Mouse (Mus musculus): ENCODE data around the gene E130308A19Rik. TPM values are rescaled to one million over a fixed set of nuclear protein-coding genes. Genes with fewer than 3 reads are reported as not detected.
A peak's percentile ranks its signal among the peaks of the same experiment; 100 is the strongest.

E130308A19Rik gene
- polyA plus RNA-seq, 1 experiment from 2014 or later, result 16.4 TPM

DNA sequence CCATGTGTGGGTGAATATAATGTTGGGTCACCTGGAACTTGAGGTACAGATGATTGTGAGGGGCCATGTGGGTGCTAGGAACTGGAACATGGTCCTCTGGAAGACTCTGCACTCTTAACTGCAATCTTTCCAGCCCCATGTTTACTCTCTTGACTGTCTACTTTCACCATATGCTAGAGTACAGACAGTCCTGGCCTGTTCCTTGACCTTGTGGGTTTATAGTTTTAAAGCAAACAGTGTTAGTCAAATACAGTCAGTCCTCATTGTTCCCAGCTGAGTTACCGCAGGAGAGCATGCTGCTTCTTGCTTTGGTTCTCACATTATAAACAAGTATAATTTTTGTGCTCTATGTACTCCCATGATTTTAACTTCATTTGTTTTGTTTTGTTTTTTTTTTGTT is 36.2 kb downstream of the E130308A19Rik start:
- Histone ChIP-seq H3K9ac (replicated peaks; ENCODE audit: low read depth) (no peak overlapping the region), H3K4me3 (ENCODE audit: low read depth, low read length) (no peak overlapping the region), H3K27me3 (replicated peaks; ENCODE audit: insufficient read depth, low read length) (no peaks in the 10 kb centered on the region), H3K36me3 (ENCODE audit: insufficient read depth, low read length) (no peaks in the 10 kb centered on the region), H3K4me1 (ENCODE audit: insufficient read depth, low read depth, low read length) (no peaks in the 10 kb centered on the region), H3K4me2 (replicated peaks; ENCODE audit: low read depth, low read length) (no peak overlapping the region), H3K9me3 (ENCODE audit: low read length) (no peaks in the 10 kb centered on the region; the same call in 1 of the 2 replicates), H3K27ac (ENCODE audit: low read length) (no peak overlapping the region)
- DNase-seq (ENCODE audit: low spot score) (peak; percentile 37), ATAC-seq (peak; percentile 38; the same call in 1 of the 2 replicates)
- no peak for TF ChIP-seq CTCF (IDR thresholded peaks at IDR 0.05)
- peak; percentile 43; the same call in 1 of the 2 replicates for TF ChIP-seq EP300 (IDR thresholded peaks at IDR 0.05)
- 69% methylated on average over 1 of the region's 1 CpGs for WGBS

DNA sequence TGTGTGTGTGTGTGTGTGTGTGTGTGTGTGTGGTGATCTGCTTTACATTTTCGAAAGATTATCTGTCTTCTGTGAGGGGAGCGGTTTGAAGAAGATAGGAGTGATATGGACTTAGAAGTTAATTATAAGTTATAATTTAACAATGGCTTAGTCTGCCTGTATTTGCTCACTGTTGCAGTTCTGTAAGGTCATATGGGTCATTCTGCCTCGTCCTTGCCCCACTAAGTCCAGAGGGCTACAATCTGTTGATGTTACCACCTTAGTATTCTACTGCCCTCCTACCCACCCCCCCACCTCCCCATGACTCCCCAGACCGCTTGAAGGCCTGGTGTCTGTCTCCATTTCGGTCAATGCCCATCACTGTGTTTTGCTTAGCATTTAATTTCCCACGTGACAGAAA is 37.4 kb downstream of the E130308A19Rik start:
- ATAC-seq, result no peak
- TF ChIP-seq CTCF (IDR thresholded peaks at IDR 0.05), result no peak
- TF ChIP-seq EP300 (IDR thresholded peaks at IDR 0.05), result no peak
- 85% methylated on average over 6 of the region's 6 CpGs for WGBS

DNA sequence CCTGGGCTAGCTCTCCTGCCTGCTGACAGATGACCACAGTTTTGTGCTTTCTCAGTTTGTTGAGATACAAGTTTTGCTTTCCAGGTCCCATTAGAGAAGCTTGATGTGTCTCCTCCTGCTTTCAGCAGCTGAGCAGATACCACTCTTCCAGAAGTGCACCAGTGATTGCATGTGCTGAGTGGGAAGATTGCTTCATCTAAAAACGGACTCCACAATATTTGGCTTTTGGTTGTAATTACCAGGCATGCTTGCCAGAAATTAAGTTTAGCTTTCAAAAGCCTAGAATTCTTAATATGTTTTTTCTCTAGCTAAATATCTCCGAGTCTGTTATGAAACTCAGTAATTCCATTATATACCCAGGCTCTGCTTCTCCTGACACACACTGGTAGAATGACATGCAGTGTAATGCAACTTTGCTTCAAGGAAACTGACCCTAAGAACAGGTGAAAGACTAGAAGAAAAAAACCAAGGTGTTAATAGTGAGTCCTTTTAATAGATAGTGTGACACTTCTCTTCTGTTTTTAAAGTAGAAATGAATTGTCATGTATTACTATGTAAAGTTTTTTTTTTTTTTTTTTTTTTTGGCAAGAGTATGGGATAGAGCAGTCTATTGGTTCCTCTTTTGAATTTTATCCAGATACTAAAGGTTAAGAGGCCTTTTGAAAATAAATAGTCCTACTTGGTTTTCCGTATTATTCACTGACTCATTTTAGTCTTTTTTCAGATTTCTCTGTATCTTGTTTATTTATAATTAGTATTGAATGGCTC is 40.7 kb downstream of the E130308A19Rik start:
- ATAC-seq (peak; percentile 57), DNase-seq (ENCODE audit: low spot score) (peak; percentile 81)
- no peaks in the 10 kb centered on the region for H3K4me1 ChIP-seq (ENCODE audit: insufficient read depth, low read depth, low read length)
- no peaks in the 10 kb centered on the region for H3K27me3 ChIP-seq (replicated peaks; ENCODE audit: insufficient read depth, low read length)
- H3K27ac ChIP-seq (ENCODE audit: low read length), result no peak overlapping the region
- no peak overlapping the region for H3K4me2 ChIP-seq (replicated peaks; ENCODE audit: low read depth, low read length)
- TF ChIP-seq CTCF (IDR thresholded peaks at IDR 0.05) (no peak), EP300 (IDR thresholded peaks at IDR 0.05) (no peak)
- WGBS, result 39% methylated on average over 3 of the region's 3 CpGs
- no peak overlapping the region for H3K4me3 ChIP-seq (ENCODE audit: low read depth, low read length)
- no peaks in the 10 kb centered on the region for H3K36me3 ChIP-seq (ENCODE audit: insufficient read depth, low read length)
- H3K9ac ChIP-seq (replicated peaks; ENCODE audit: low read depth), result no peak overlapping the region
- no peaks in the 10 kb centered on the region; the same call in 1 of the 2 replicates for H3K9me3 ChIP-seq (ENCODE audit: low read length)

More for the DNA sequence above, 37.4 kb downstream of the E130308A19Rik start:
- no peaks in the 10 kb centered on the region; the same call in 1 of the 2 replicates for H3K9me3 ChIP-seq (ENCODE audit: low read length)
- no peaks in the 10 kb centered on the region for H3K36me3 ChIP-seq (ENCODE audit: insufficient read depth, low read length)
- H3K27ac ChIP-seq (ENCODE audit: low read length), result no peak overlapping the region
- no peak overlapping the region for H3K9ac ChIP-seq (replicated peaks; ENCODE audit: low read depth)
- no peak overlapping the region for H3K4me2 ChIP-seq (replicated peaks; ENCODE audit: low read depth, low read length)
- H3K4me3 ChIP-seq (ENCODE audit: low read depth, low read length), result no peak overlapping the region
- no peaks in the 10 kb centered on the region for H3K4me1 ChIP-seq (ENCODE audit: insufficient read depth, low read depth, low read length)
- no peaks in the 10 kb centered on the region for H3K27me3 ChIP-seq (replicated peaks; ENCODE audit: insufficient read depth, low read length)
- no peak for DNase-seq (ENCODE audit: low spot score)

DNA sequence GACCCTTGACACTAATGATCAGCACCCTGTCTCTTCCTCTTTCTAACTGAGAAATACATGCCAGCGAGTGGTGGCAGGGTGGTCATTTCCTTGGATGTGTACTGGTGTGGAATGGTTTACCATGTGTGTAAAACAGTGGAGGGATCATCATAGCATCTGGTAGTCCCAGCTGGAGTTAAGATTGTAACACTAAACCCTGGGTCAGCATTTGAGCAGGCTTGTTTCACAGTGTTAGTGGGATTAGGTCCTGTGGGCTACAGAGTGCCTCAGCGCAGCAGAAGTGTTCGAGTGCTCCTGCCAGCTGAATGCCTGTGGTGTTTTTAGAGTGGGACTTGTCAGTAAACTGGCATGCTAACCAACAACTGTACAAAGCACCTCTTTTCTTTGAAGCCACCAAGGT is 42.0 kb downstream of the E130308A19Rik start:
- no peak overlapping the region for H3K27ac ChIP-seq (ENCODE audit: low read length)
- H3K4me1 ChIP-seq (ENCODE audit: insufficient read depth, low read depth, low read length), result no peaks in the 10 kb centered on the region
- H3K4me3 ChIP-seq (ENCODE audit: low read depth, low read length), result no peak overlapping the region
- WGBS, result 71% methylated on average over 3 of the region's 3 CpGs
- TF ChIP-seq EP300 (IDR thresholded peaks at IDR 0.05) (no peak), CTCF (IDR thresholded peaks at IDR 0.05) (no peak)
- no peak overlapping the region for H3K4me2 ChIP-seq (replicated peaks; ENCODE audit: low read depth, low read length)
- DNase-seq (ENCODE audit: low spot score) (peak; percentile 28), ATAC-seq (no peak)
- H3K36me3 ChIP-seq (ENCODE audit: insufficient read depth, low read length), result no peaks in the 10 kb centered on the region
- no peak overlapping the region for H3K9ac ChIP-seq (replicated peaks; ENCODE audit: low read depth)
- H3K9me3 ChIP-seq (ENCODE audit: low read length), result no peaks in the 10 kb centered on the region; the same call in 1 of the 2 replicates
- no peaks in the 10 kb centered on the region for H3K27me3 ChIP-seq (replicated peaks; ENCODE audit: insufficient read depth, low read length)

DNA sequence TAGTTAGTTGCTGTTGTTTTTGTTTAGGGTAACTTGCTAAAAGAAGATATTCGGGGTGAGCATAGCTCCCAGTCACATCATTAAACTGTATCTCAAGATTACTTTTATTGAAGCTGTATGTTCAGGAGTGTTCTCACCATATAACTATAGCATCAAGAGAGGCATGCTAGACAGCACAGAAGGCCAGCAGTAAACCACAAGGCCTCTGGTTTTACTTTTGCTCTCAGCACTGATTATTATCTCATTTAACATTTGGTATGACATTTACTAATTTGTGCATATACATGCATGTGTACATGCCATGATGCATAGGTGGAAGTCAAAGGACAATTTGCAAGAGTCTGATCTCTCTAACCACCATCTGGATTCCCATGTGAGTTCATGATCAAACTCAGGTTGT is 43.1 kb downstream of the E130308A19Rik start:
- H3K4me3 ChIP-seq (ENCODE audit: low read depth, low read length), result no peak overlapping the region
- H3K9me3 ChIP-seq (ENCODE audit: low read length), result no peaks in the 10 kb centered on the region; the same call in 1 of the 2 replicates
- no peak overlapping the region for H3K4me2 ChIP-seq (replicated peaks; ENCODE audit: low read depth, low read length)
- no peaks in the 10 kb centered on the region for H3K4me1 ChIP-seq (ENCODE audit: insufficient read depth, low read depth, low read length)
- H3K27me3 ChIP-seq (replicated peaks; ENCODE audit: insufficient read depth, low read length), result no peaks in the 10 kb centered on the region
- H3K36me3 ChIP-seq (ENCODE audit: insufficient read depth, low read length), result no peaks in the 10 kb centered on the region
- H3K27ac ChIP-seq (ENCODE audit: low read length), result no peak overlapping the region
- no peak for ATAC-seq
- WGBS, result 95% methylated on average over 1 of the region's 1 CpGs
- TF ChIP-seq CTCF (IDR thresholded peaks at IDR 0.05) (no peak), EP300 (IDR thresholded peaks at IDR 0.05) (no peak)
- H3K9ac ChIP-seq (replicated peaks; ENCODE audit: low read depth), result no peak overlapping the region
- DNase-seq (ENCODE audit: low spot score), result no peak

DNA sequence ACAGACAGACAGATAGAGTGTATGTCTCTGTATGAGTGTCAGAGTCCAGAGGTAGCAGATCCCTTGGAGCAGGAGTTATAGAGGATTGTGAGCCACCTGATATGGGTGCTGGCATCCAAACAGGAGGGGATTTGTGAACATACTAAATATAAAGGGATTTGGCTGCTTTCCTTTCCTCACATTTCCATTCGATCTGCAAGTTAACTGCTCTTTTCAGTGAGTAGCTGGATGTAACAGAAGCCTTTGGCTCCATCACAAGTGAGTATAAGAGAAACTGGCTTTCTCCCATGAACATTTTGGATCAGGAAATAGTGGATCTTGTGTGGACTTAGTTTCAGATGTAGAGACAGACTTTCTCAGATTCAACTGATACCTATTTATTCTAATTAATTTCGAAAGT is 44.0 kb downstream of the E130308A19Rik start:
- no peaks in the 10 kb centered on the region for H3K36me3 ChIP-seq (ENCODE audit: insufficient read depth, low read length)
- DNase-seq (ENCODE audit: low spot score) (no peak), ATAC-seq (no peak)
- no peak overlapping the region for H3K9ac ChIP-seq (replicated peaks; ENCODE audit: low read depth)
- peaks cover 3% of the 10 kb centered on the region; the same call in 1 of the 2 replicates for H3K4me1 ChIP-seq (ENCODE audit: insufficient read depth, low read depth, low read length)
- H3K9me3 ChIP-seq (ENCODE audit: low read length), result no peaks in the 10 kb centered on the region
- H3K27me3 ChIP-seq (replicated peaks; ENCODE audit: insufficient read depth, low read length), result no peaks in the 10 kb centered on the region
- no peak overlapping the region for H3K4me2 ChIP-seq (replicated peaks; ENCODE audit: low read depth, low read length)
- no peak overlapping the region for H3K27ac ChIP-seq (ENCODE audit: low read length)
- no peak overlapping the region for H3K4me3 ChIP-seq (ENCODE audit: low read depth, low read length)
- TF ChIP-seq CTCF (IDR thresholded peaks at IDR 0.05) (no peak), EP300 (IDR thresholded peaks at IDR 0.05) (no peak)
- WGBS, result 84% methylated on average over 2 of the region's 2 CpGs
